Mouse (Mus musculus) liver, adult 2 months (tissue): ENCODE measurements around the gene Ankrd23.

Source experiments
- CTCF ChIP-seq: fragments of 200-500 bp; IDR thresholded peaks from 2 replicates; pipeline ENCODE4 v1.5.1; 2011; ENCODE audit warnings: low read depth, low read length, control low read depth
- POLR2A ChIP-seq: fragments of 200-500 bp; IDR thresholded peaks from 2 replicates; pipeline ENCODE4 v1.6.1; 2011; ENCODE audit warnings: low read length, control low read depth; ENCODE audit not compliant: insufficient read depth; ENCODE audit errors: extremely low read depth

GRCm38 (mm10) chr1:36575347-36575746, 38.7 kb upstream of the Ankrd23 start:
- no peak for TF ChIP-seq CTCF
- TF ChIP-seq POLR2A: no peak
